Mouse (Mus musculus) stomach, embryonic 16.5 days (tissue): ENCODE data around the gene Eaf2. TPM values are rescaled to one million over a fixed set of nuclear protein-coding genes. Genes with fewer than 3 reads are reported as not detected.
"Not testable (repeated sequence)": the region's sequence is repeated elsewhere in the genome, so short reads cannot be mapped to it uniquely, and the experiment has no call there.

Source experiments
- ATAC-seq: fragments of 200-750 bp; cut with Nextera tagmentation; 2 replicates; pipeline ENCODE4 v1.8.0; 2017; ENCODE audit warnings: moderate number of reproducible peaks, moderate TSS enrichment; ENCODE audit not compliant: insufficient read depth, low FRiP score
- H3K27ac ChIP-seq: fragments of 300-500 bp; sonication (generic); 2 replicates; pipeline ENCODE4 v1.5.1; 2014; ENCODE audit warnings: low read length
- H3K27me3 ChIP-seq: fragments of 300-500 bp; sonication (generic); 2 replicates; pipeline ENCODE4 v1.6.1; 2014; ENCODE audit warnings: low read length, control low read depth, mixed read lengths; ENCODE audit not compliant: control insufficient read depth, insufficient read depth
- H3K36me3 ChIP-seq: fragments of 300-500 bp; sonication (generic); 2 replicates; pipeline ENCODE4 v1.6.1; 2014; ENCODE audit warnings: low read length; ENCODE audit not compliant: control insufficient read depth, insufficient read depth
- H3K4me1 ChIP-seq: fragments of 300-500 bp; sonication (generic); 2 replicates; pipeline ENCODE4 v1.6.1; 2014; ENCODE audit warnings: low read length, control low read depth, mixed read lengths; ENCODE audit not compliant: control insufficient read depth, insufficient read depth
- H3K4me2 ChIP-seq: fragments of 300-500 bp; sonication (generic); 2 replicates; pipeline ENCODE4 v1.6.1; 2014; ENCODE audit warnings: low read depth, low read length, mixed read lengths
- H3K4me3 ChIP-seq: fragments of 300-500 bp; sonication (generic); replicated peaks from 2 replicates; pipeline ENCODE4 v1.5.1; 2014; ENCODE audit warnings: mild to moderate bottlenecking, low read length
- H3K9ac ChIP-seq: fragments of 300-500 bp; sonication (generic); 2 replicates; pipeline ENCODE4 v1.6.1; 2014; ENCODE audit warnings: low read length
- H3K9me3 ChIP-seq: fragments of 300-500 bp; sonication (generic); replicated peaks from 2 replicates; pipeline ENCODE4 v1.6.1; 2016; ENCODE audit warnings: low read length, control low read depth; ENCODE audit not compliant: control insufficient read depth
- WGBS: fragments of 180-500 bp; shearing (Covaris S2); extraction: QIAGEN DNeasy Blood & Tissue Kit; methylation state at CpG from one replicate; pipeline ENCODE4 v1.1.7; 2014; 5-methylcytosine and 5-hydroxymethylcytosine counted together
- polyA plus RNA-seq: library from polyadenylated mRNA; unstranded; fragments of >200 nt; fragmentation: Nextera tagmentation; extraction: Ambion mirVana; gene quantifications from 2 replicates; pipeline ENCODE4 v1.2.1, GENCODE M21; 2015

Gene Eaf2
- polyA plus RNA-seq, 1 experiment from 2014 or later = 4.7 TPM

DNA sequence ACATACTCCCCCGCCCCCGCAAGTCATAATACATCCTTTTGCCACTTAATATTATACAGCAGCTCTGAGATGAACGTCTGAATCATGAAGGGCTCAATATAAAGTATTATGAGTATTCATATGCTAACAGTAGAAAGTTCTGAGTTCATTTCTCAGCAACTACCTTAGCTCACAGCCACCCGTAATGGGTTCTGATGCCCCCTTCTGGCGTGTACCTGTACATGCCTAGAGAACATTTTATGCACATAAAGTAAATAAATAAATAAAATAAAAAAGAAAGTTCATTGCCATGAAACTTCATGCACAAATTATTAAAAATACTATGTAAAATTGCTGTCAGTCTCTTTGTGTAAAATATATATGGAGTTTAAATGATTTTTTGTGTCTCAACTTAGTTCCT is 2.5 kb upstream of the Eaf2 start:
- Histone ChIP-seq H3K27me3 (no peaks in the 10 kb centered on the region), H3K4me3 (no peak overlapping the region), H3K9me3 (no peaks in the 10 kb centered on the region), H3K9ac (no peak overlapping the region), H3K4me2 (no peak overlapping the region), H3K36me3 (no peaks in the 10 kb centered on the region), H3K27ac (no peak overlapping the region), H3K4me1 (peaks cover 23% of the 10 kb centered on the region)
- 75% methylated on average over 5 of the region's 5 CpGs for WGBS
- no peak for ATAC-seq

- WGBS = 1% methylated on average over 48 of the region's 48 CpGs
- H3K9ac ChIP-seq = peak overlapping the region; percentile 93
- H3K27ac ChIP-seq = peak overlapping the region; percentile 72
- H3K4me3 ChIP-seq = peak overlapping the region; percentile 70
- H3K4me2 ChIP-seq = peak overlapping the region; percentile 78
- H3K36me3 ChIP-seq = no peaks in the 10 kb centered on the region; the same call in 1 of the 2 replicates
- H3K4me1 ChIP-seq = peaks cover 23% of the 10 kb centered on the region
- no peaks in the 10 kb centered on the region for H3K9me3 ChIP-seq
- ATAC-seq = peak; percentile 74
- no peaks in the 10 kb centered on the region for H3K27me3 ChIP-seq
Measured at GRCm38 (mm10) chr16:36875276-36875851, 561 bp upstream of the Eaf2 start.

DNA sequence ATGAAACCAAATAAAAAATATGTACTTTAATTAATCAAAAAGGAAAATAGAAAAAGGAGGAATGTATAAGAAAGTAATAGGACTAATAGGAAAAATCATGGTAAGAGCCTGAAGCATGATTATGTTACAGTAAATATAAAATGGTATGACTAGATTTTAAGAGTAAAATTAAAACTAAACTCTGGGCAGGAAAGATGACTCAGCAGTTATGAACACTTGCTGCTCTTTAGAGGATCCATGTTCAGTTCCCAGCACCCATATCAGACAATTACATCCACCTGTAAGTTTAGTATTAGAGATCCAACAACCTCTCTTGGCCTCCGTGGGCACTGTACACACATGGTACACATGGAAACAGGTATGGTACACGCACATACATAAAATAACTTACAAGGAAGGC is 5.4 kb downstream of the Eaf2 start:
- no peaks in the 10 kb centered on the region for H3K27me3 ChIP-seq
- H3K4me3 ChIP-seq = no peak overlapping the region
- peaks cover 3% of the 10 kb centered on the region; the same call in 1 of the 2 replicates for H3K36me3 ChIP-seq
- no peak overlapping the region for H3K4me2 ChIP-seq
- peaks cover 6% of the 10 kb centered on the region; the same call in 1 of the 2 replicates for H3K4me1 ChIP-seq
- no peak overlapping the region for H3K9ac ChIP-seq
- WGBS = 93% methylated on average over 2 of the region's 2 CpGs
- H3K9me3 ChIP-seq = no peaks in the 10 kb centered on the region
- no peak overlapping the region for H3K27ac ChIP-seq
- no peak for ATAC-seq

DNA sequence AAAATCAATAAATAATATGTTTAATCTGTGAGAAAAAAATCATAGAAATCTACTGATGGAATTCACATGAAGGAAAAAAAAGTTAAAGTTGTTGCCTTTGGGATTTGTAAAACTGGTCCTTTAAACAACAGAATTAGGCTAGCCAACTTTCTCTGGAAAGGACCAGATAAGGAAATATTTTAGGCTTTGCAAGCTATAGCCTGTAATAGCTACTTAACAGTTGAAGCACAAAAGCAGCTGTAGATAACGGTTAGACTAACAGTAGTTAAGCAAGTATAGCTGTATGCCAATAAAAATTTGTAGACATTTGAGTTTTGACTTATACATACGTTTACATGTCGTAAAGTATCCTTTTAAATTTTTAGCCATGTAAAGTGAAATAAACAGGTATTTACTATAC is 11.2 kb downstream of the Eaf2 start:
- Histone ChIP-seq H3K4me2 (no peak overlapping the region), H3K9me3 (no peaks in the 10 kb centered on the region), H3K27ac (no peak overlapping the region), H3K4me3 (no peak overlapping the region), H3K36me3 (peaks cover 3% of the 10 kb centered on the region; the same call in 1 of the 2 replicates), H3K4me1 (no peaks in the 10 kb centered on the region), H3K27me3 (no peaks in the 10 kb centered on the region), H3K9ac (no peak overlapping the region)
- no peak for ATAC-seq
- 88% methylated on average over 3 of the region's 3 CpGs for WGBS

DNA sequence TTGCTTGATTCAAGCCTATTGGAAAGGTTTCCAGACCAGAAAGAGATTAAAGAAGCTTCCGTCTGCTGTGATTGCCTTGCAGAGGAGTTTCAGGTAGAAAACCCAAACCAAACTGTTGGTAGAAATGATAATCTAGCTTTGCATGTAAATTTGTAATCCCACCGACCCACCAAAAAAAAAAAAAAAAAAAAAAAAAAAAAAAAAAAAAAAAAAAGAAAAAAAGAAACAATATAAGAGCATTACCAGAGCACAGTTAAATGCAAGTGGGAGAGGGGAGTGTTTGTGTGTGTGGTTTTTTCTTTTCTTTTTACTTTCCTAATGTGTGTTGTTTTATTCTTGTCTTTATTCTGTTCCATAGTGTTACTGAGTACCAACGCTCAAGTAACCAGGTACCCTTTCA is 23.6 kb downstream of the Eaf2 start:
- 93% methylated on average over 3 of the region's 3 CpGs for WGBS
- ATAC-seq = no peak

GRCm38 (mm10) chr16:36846894-36847293 is 27.9 kb downstream of the Eaf2 start:
- not testable (repeated sequence) for H3K36me3 ChIP-seq, ATAC-seq, H3K4me1 ChIP-seq, H3K4me2 ChIP-seq, H3K27ac ChIP-seq, H3K9ac ChIP-seq, H3K4me3 ChIP-seq, H3K27me3 ChIP-seq, H3K9me3 ChIP-seq
- WGBS = 92% methylated on average over 1 of the region's 1 CpGs

More for the DNA sequence above, 23.6 kb downstream of the Eaf2 start:
- Histone ChIP-seq H3K36me3 (peaks cover 4% of the 10 kb centered on the region; the same call in 1 of the 2 replicates), H3K4me2 (no peak overlapping the region), H3K4me1 (no peaks in the 10 kb centered on the region), H3K4me3 (no peak overlapping the region), H3K27me3 (no peaks in the 10 kb centered on the region), H3K27ac (no peak overlapping the region), H3K9ac (no peak overlapping the region), H3K9me3 (no peaks in the 10 kb centered on the region)

- 4% methylated on average over 11 of the region's 11 CpGs for WGBS
- H3K9ac ChIP-seq = peak overlapping the region; percentile 72
- H3K4me1 ChIP-seq = peaks cover 10% of the 10 kb centered on the region
- no peaks in the 10 kb centered on the region for H3K9me3 ChIP-seq
- H3K4me2 ChIP-seq = peak overlapping the region; percentile 80
- ATAC-seq = no peak
- H3K27me3 ChIP-seq = no peaks in the 10 kb centered on the region
- H3K27ac ChIP-seq = no peak overlapping the region
- H3K36me3 ChIP-seq = no peaks in the 10 kb centered on the region
- peak overlapping the region; percentile 84 for H3K4me3 ChIP-seq
Measured at GRCm38 (mm10) chr16:36828820-36829219, 46.0 kb downstream of the Eaf2 start.

DNA sequence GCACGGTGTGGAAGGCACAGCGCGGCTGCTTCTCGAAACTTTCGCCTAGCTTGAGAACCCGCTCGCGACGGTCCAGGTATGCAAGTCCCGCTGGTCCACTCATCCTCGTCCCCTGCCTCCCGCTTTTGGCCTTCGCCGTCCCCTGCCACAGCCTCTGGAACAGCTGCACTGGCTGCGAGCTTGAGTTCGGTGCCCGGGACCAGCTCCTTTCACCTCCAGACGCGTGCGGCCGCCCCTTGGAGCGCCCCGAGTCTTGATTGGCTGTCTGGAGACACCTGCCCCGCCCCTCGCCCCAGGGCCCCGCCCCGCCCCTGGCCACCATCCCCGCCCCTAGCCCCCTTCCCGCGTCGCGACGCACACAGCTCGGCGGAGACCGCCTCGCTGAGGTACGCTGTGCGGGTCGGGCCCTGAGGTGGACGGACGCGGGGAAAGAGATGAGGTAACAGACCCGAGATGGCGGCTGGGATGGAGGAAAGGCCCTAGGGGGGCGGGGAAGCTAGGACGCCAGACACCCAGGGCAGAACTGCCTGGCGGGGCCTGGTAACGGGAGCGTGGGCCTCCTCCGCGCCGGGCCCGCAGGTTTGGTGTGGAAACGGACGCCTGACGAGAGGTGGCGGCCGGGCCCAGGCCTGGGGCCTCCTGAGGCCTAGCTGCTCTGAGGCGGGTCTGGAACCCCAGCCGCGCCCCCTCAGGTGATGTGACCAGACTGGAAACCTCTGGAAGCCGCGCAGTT is 46.6 kb downstream of the Eaf2 start, which contains the start of gene Iqcb1:
TSS of gene Iqcb1 (plus strand) at position 332 of the 733 bp plus-strand sequence.
- peak; percentile 99 for ATAC-seq

GRCm38 (mm10) chr16:36827611-36828053 is 47.2 kb downstream of the Eaf2 start:
- Histone ChIP-seq H3K4me3 (peak overlapping the region; percentile 84), H3K9ac (peak overlapping the region; percentile 72), H3K4me2 (peak overlapping the region; percentile 80), H3K36me3 (no peaks in the 10 kb centered on the region), H3K9me3 (no peaks in the 10 kb centered on the region), H3K27me3 (no peaks in the 10 kb centered on the region), H3K4me1 (peaks cover 10% of the 10 kb centered on the region), H3K27ac (no peak overlapping the region; the same call in 1 of the 2 replicates)
- no peak; the same call in 1 of the 2 replicates for ATAC-seq
- 8% methylated on average over 11 of the region's 11 CpGs for WGBS

More for the DNA sequence above, 46.6 kb downstream of the Eaf2 start, which contains the start of gene Iqcb1:
- Histone ChIP-seq H3K4me2 (peak within 1 kb of the TSS; percentile 80), H3K36me3 (no peaks in the 10 kb centered on the region), H3K9ac (peak within 1 kb of the TSS; percentile 72), H3K27ac (no peak within 1 kb of the TSS; the same call in 1 of the 2 replicates), H3K9me3 (no peaks in the 10 kb centered on the region), H3K27me3 (no peaks in the 10 kb centered on the region), H3K4me1 (peaks cover 10% of the 10 kb centered on the region), H3K4me3 (peak within 1 kb of the TSS; percentile 84)
- WGBS = under 1% methylated on average over 62 of the region's 64 CpGs
